Mouse (Mus musculus) CD8-positive naive resting alpha-beta T cell, adult 2 months (primary cell): ENCODE data around the gene Mast4.

Experiments used
- DNase-seq, 2 experiments: peaks; one replicate each; pipeline ENCODE4 v3.0.0; 2022; ENCODE audit warnings: low read depth in 2 of 2, low spot score in 2 of 2

The Mast4 gene

DNA sequence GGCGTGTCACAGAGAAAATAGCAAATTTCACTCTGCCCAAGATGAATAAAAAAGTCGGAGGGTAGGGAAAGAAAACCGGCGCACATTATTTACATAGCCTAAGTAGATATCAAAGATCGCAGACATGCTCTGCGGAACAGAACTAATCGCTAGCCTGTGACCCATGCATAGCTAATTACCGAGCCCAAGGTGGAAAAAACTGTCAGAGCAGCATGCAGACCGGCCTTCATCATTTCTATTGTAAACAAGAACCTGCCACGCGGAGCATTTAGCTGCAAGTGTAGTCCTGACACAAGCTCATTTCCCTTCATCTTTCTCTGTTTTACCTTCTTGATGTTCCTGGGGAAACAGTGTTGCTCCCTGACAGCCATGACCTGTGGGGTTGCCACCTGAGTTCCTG is 342.4 kb downstream of the Mast4 start:
- DNase-seq = no peak

DNA sequence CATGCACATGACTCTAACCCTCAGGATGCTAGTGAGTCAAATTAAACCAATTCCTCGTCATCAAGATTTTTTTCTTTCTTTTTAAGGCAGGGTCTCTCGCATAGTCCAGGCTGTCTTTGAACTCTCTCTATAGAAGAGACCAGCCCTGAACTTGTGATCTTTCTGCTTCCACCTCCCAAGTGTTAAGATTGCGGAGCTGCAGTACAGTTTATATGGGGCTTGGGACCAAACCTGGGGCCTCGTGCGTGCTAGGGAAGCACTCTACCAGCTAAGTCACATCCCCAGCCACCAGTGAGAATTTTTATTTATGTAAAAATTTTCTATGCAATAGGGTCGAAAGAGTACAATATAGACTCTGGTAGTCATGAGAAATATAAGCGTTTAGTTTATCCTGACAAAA is 343.1 kb downstream of the Mast4 start:
- DNase-seq = no peak

GRCm38 (mm10) chr13:102990085-102990484 is 344.2 kb downstream of the Mast4 start:
- no peak for DNase-seq

- DNase-seq = no peak
These were observed 344.7 kb downstream of the Mast4 start for GRCm38 (mm10) chr13:102989616-102990015.

- no peak for DNase-seq
These were observed 345.3 kb downstream of the Mast4 start for GRCm38 (mm10) chr13:102988976-102989375.

DNA sequence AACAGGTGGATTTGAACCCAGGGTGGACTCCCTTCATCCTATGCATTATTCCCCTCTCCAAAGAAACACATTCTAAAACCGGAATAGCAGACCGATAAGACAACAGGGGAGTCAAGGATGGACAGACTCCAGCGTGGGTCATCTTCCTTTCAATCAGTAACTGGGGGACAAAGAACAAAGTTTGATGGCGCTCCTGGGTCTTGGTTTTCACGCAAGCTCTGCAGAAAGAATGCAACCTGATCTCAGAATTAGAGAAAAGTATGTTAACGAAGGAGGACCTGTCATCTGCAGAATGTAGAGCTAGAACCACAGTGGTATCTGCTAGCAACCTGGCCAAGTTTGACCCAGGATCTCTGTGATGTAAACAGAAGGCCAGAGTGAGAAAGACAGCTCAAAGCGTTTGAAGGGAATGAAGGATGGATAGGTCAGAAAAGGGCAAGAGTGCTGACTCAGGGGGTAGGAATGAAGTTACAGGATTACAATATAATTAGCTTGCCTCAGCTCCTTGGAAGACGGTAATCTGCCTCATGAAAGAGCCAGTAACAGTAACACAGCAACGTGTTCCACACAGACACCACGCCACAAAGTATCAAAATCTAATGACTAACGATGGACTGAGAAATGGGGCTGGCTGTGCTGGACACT is 345.9 kb downstream of the Mast4 start:
- no peak for DNase-seq

DNA sequence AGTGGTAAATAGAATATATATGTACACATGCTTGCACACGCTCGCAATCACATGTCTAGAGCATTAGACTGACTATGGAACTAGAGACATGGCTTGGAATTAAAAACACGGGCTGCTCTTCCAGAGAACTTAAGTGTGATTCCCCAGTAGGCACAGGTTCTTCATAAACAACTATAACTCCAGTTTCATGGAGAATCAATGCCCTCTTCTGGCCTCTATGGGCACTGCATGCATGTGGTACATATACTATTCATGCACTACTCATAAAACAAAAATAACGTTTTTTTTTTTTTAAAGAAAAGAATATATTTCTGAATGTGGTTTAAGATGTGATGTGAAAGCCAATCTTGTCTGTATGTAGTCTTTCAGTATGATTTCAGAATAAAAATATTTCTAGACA is 349.7 kb downstream of the Mast4 start:
- DNase-seq = no peak

DNA sequence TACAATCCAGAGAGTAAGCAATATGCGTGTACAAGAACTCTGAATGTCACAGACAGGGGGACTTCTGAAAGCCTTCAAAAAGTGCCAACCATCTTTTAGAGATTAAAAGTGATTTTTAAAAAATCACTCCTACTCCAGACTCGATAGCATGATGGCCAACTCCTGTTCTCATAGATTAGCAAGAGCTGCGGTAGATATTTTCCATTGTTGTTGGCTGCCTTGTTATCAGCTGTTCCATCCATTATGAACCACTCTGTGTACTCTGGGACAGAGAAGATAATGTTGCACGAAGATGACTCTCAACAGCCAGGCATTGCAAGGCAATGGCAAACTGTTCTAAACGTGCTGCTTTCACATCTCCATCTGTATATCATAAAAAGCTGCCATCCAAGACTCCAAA is 360.4 kb downstream of the Mast4 start:
- no peak for DNase-seq

DNA sequence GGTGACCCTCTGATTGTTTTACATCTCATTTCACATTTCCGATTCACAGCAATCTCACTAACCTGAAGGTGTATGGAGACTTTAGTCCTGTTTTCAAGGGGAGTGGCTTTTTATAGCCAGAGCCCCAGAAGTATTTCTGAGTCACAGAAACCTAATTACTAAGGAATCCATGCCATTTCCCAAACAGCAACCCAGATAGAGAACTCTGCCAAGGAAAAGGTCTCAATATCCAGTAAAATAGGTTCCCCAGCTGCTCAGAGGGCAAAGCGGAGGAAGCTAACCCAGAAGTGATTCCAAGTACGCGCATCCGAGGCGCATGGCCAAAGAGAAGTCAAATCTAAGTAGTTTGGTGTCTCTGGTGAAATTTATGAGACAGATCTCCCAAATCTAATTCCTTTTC is 370.8 kb downstream of the Mast4 start:
- no peak for DNase-seq

- no peak for DNase-seq
These were observed 375.7 kb downstream of the Mast4 start for GRCm38 (mm10) chr13:102958273-102959270.

GRCm38 (mm10) chr13:102957508-102958272 is 376.6 kb downstream of the Mast4 start:
- DNase-seq = no peak

- no peak for DNase-seq
These were observed 378.8 kb downstream of the Mast4 start for GRCm38 (mm10) chr13:102955506-102955905.

GRCm38 (mm10) chr13:102949756-102950155 is 384.5 kb downstream of the Mast4 start:
- DNase-seq = no peak

- DNase-seq = no peak
These were observed 385.3 kb downstream of the Mast4 start for GRCm38 (mm10) chr13:102948966-102949365.

DNA sequence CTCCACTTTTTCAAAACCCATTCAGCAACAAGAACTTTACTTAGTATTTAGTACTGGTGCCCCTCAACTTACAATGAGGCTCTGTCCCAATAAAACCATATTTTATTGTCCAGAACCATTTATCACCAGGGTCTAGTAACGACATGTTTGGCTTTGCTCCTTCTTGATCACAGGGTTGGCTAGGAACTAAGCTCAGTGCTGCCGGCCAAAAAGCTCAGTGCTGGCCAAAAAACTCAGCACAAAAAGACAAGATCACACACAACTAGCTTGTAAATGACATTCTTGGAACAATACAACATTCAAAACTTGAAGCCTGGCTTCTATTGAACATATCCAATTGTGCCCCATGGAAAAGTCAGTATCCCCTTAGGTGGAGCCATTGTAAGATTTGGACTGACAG is 386.8 kb downstream of the Mast4 start:
- DNase-seq = no peak

GRCm38 (mm10) chr13:102946024-102946821 is 388.1 kb downstream of the Mast4 start:
- no peak for DNase-seq

GRCm38 (mm10) chr13:102945450-102945849 is 388.8 kb downstream of the Mast4 start:
- DNase-seq = no peak

GRCm38 (mm10) chr13:102944516-102944915 is 389.8 kb downstream of the Mast4 start:
- no peak for DNase-seq

DNA sequence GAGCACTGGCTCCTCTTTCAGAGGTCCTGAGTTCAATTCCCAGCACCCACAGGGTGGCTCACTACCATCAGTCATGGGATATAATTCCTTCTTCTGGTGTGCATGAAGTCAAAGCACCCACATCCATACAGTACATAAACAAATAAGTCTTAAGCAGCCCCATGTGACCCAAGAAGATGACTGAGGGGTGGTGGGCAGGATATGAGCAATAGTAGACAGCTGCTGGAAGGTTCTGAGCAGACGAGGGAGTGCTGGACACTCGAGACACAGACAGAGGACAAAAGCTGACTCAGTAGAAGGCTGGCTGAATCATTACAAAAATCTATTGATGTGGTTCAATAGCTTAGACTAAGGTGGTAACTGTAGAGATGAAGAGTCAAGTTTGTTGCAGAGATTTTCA is 391.7 kb downstream of the Mast4 start:
- no peak for DNase-seq

DNA sequence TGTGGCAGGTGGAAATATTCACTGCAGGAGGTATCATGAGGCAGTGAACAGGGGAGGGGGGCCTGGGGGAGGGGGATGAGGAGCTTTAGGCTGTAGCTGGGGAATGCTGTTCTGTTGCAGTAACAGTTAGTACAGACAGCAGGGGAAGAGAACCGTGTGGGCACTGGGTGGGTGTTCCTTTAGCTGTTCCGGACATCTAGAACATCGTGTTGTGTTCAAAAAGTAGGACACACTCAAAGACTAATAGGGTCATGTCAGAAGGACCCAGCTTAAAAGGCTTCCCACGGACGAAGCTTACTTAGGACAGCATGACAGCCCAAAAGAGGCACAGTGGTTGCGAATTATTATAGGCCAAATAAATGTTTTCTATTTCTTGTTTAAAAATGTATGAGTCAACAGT is 393.8 kb downstream of the Mast4 start:
- no peak for DNase-seq

GRCm38 (mm10) chr13:102936233-102936632 is 398.1 kb downstream of the Mast4 start:
- no peak for DNase-seq
